Comparison of ENCODE assay signal across 8 mouse cellular contexts in the genomic region with DNA sequence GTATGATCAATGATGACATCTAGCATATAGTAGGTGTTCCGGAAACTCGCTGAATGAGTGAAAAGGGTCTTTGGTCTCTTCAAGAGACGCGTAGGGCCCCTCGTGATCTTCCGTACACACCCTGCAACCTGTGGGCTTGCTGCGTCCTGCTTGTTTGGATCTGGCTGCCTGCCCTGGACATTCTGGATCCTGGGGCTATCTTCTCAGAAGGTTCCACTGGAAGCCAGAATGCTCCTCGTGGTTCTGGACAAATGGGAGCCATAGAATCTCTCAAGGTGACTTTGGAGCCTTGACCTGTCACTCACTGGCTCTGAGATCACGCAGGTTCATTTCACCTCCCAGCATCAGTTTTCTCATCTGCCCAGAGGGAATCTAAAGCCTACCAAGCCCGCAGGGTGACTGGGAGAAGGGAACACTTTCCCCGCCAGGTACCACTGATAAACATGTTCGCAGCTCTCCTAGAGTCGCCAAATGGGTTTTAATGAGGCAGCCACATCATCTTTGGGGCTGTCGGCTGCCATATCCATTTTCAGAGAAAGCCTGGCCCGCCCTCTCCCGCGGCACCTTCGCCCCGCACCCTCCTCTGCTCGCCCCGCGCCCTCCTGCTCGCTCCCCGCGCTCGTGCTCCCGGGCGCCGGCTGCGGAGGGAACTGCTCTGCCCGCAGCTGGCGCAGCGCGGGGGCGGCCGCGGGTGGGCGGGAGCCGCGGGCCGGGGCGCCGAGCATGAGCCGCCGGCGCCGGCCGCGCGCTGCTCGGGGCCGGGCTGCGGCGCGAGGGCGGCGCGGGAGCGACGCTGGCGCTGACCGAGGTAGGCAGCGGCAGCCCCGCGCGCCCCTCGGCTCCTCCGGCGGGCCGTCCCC. TPM values are rescaled to one million over a fixed set of nuclear protein-coding genes. Genes with fewer than 3 reads are reported as not detected.
DNase-seq lines count a peak whose midpoint lies in the region; ATAC-seq lines count a peak whose summit lies in the region.

A gene (plus strand): TSS at position 683 of the 860 bp plus-strand sequence.

- WGBS in heart, embryonic 12.5 days = 10% methylated on average over 69 of the region's 70 CpGs
- WGBS in heart, embryonic 16.5 days = 11% methylated on average over 51 of the region's 70 CpGs
- WGBS in limb, embryonic 11.5 days = 13% methylated on average over 52 of the region's 70 CpGs

- DNase-seq in heart, postnatal 36 days = no peak
- peak; percentile 71 for DNase-seq in cerebellum, adult 11-12 months
- no peak for DNase-seq in limb, embryonic 11.5 days (ENCODE audit: low spot score)
- DNase-seq in right cerebral cortex, postnatal 10 days (ENCODE audit: low spot score in 2 of 2) = peak; percentile 63 to 72
- DNase-seq in c-Kit-positive CD71-positive TER-119-positive erythroid progenitor cells, embryonic 14.5 days (ENCODE audit: low spot score) = no peak
- DNase-seq in thymus, postnatal 0 days (ENCODE audit: low spot score) = no peak

- intact Hi-C loops in heart, postnatal 36 days (cut with DNase I) = no loop called here

- peaks cover 73% of the 10 kb centered on the region for H3K27me3 ChIP-seq in heart, embryonic 12.5 days (replicated peaks)
- H3K27me3 ChIP-seq in heart, embryonic 16.5 days (ENCODE audit: control insufficient read depth, insufficient read depth, low read length) = peaks cover 43% of the 10 kb centered on the region
- H3K27me3 ChIP-seq in limb, embryonic 11.5 days (ENCODE audit: control insufficient read depth, insufficient read depth, low read length) = peaks cover 29% of the 10 kb centered on the region

- no peak within 1 kb of the TSS for H3K27ac ChIP-seq in heart, embryonic 12.5 days (ENCODE audit: poor library complexity, severe bottlenecking)
- no peak within 1 kb of the TSS for H3K27ac ChIP-seq in heart, embryonic 16.5 days (ENCODE audit: low read length)
- H3K27ac ChIP-seq in limb, embryonic 11.5 days (replicated peaks; ENCODE audit: low read depth, low read length) = no peak within 1 kb of the TSS

- H3K4me3 ChIP-seq in heart, embryonic 12.5 days = peak within 1 kb of the TSS; percentile 56
- peak within 1 kb of the TSS; percentile 55 for H3K4me3 ChIP-seq in heart, embryonic 16.5 days (ENCODE audit: low read length)
- H3K4me3 ChIP-seq in limb, embryonic 11.5 days (ENCODE audit: low read depth, low read length) = peak within 1 kb of the TSS; percentile 28

- peak within 1 kb of the TSS; percentile 78 for H3K4me2 ChIP-seq in heart, embryonic 12.5 days
- H3K4me2 ChIP-seq in heart, embryonic 16.5 days (ENCODE audit: low read depth, low read length) = peak within 1 kb of the TSS; percentile 75
- H3K4me2 ChIP-seq in limb, embryonic 11.5 days (ENCODE audit: low read depth, severe bottlenecking) = peak within 1 kb of the TSS; percentile 68

- no peaks in the 10 kb centered on the region for H3K9me3 ChIP-seq in heart, embryonic 12.5 days (replicated peaks)
- peaks cover 3% of the 10 kb centered on the region for H3K9me3 ChIP-seq in heart, embryonic 16.5 days (replicated peaks; ENCODE audit: control insufficient read depth, low read length)
- no peaks in the 10 kb centered on the region for H3K9me3 ChIP-seq in limb, embryonic 11.5 days (ENCODE audit: control insufficient read depth, low read length)

- no peaks in the 10 kb centered on the region for H3K36me3 ChIP-seq in heart, embryonic 12.5 days
- H3K36me3 ChIP-seq in heart, embryonic 16.5 days (ENCODE audit: control insufficient read depth, insufficient read depth) = no peaks in the 10 kb centered on the region
- H3K36me3 ChIP-seq in limb, embryonic 11.5 days (ENCODE audit: control insufficient read depth, insufficient read depth, low read length) = no peaks in the 10 kb centered on the region

- ATAC-seq in heart, embryonic 12.5 days (ENCODE audit: insufficient number of reproducible peaks, low FRiP score) = no peak
- no peak; the same call in 1 of the 2 replicates for ATAC-seq in heart, embryonic 16.5 days (replicated peaks; ENCODE audit: extremely low read depth, insufficient read depth, low FRiP score)
- no peak for ATAC-seq in limb, embryonic 11.5 days (ENCODE audit: insufficient number of reproducible peaks, low FRiP score, low TSS enrichment, low read depth)

- H3K4me1 ChIP-seq in heart, embryonic 12.5 days (replicated peaks) = peaks cover 7% of the 10 kb centered on the region
- 0 out of 2 replicates have a peak, but pooled peaks cover 2% of the 10 kb centered on the region for H3K4me1 ChIP-seq in heart, embryonic 16.5 days (ENCODE audit: control insufficient read depth, insufficient read depth, low read length)
- 0 out of 2 replicates have a peak, but pooled peaks cover 3% of the 10 kb centered on the region for H3K4me1 ChIP-seq in limb, embryonic 11.5 days (ENCODE audit: control insufficient read depth, insufficient read depth, low read length)

- H3K9ac ChIP-seq in heart, embryonic 12.5 days = peak within 1 kb of the TSS; percentile 43; the same call in 1 of the 2 replicates
- H3K9ac ChIP-seq in heart, embryonic 16.5 days (ENCODE audit: low read length) = peak within 1 kb of the TSS; percentile 58
- H3K9ac ChIP-seq in limb, embryonic 11.5 days (ENCODE audit: low read length) = 0 out of 2 replicates have a peak within 1 kb of the TSS, but pooled peaks have one; percentile 7

RNA-seq across cellular contexts. Expression of the gene that starts here (rescaled TPM):
- polyA plus RNA-seq in heart, embryonic 12.5 days (2016; fragmentation: Nextera tagmentation; extraction: Ambion mirVana) = 0.51 and 1.1 TPM in 2 replicates
- total RNA-seq in heart, postnatal 36 days (2021) = under 1 TPM; 0.11 to 0.22 TPM
- polyA plus RNA-seq in heart, embryonic 16.5 days (2015; fragmentation: Nextera tagmentation; extraction: Ambion mirVana) = 0.71 and 0.72 TPM in 2 replicates
- polyA plus RNA-seq in limb, embryonic 11.5 days (2014; fragmentation: Nextera tagmentation; extraction: Ambion mirVana) = not detected in 2 replicates
- 0.18 and 0.39 TPM in 2 replicates for polyA plus RNA-seq in thymus, postnatal 0 days (2015; fragmentation: Nextera tagmentation; extraction: Ambion mirVana)

Comparison
In these comparisons a context has a peak if more than half of its experiments do, and no peak if none do; other contexts are left out.
1. H3K9ac ChIP-seq: peak in every context shown above with its lines; median percentile 58 in heart, embryonic 16.5 days; 43 in heart, embryonic 12.5 days; 7 in limb, embryonic 11.5 days.
2. DNase-seq: peak in cerebellum, adult 11-12 months (single experiment) and right cerebral cortex, postnatal 10 days (2 of 2); none in heart, postnatal 36 days (0 of 2), limb, embryonic 11.5 days (single experiment), c-Kit-positive CD71-positive TER-119-positive erythroid progenitor cells, embryonic 14.5 days (single experiment) and thymus, postnatal 0 days (single experiment).
3. Peak in every context shown above with its lines, with median percentiles within 50 percentile points of each other: H3K4me2 ChIP-seq and H3K4me3 ChIP-seq.